Mouse (Mus musculus): ENCODE results near the gene Oxct1.

Oxct1 gene

DNA sequence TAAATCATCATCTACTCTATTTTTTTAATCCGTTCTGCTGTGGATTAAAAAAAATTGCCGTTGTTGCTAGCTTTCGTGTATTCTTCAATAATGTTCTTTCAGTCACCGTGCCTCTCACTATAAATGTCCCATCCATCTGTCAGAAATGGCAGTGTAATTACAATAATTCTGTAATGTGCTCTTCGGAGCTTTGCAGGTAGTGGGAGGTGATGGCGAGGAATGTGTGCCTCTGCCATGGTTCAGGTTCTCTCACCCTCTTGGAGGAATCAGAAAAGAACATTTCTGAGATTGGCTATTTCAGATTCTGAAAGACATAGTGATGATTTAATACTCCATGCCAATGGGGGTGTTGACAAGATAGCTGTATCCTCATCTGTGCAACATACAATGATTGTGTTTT is 93.8 kb downstream of the Oxct1 start:
- no peak for DNase-seq (ENCODE audit: low read depth)

DNA sequence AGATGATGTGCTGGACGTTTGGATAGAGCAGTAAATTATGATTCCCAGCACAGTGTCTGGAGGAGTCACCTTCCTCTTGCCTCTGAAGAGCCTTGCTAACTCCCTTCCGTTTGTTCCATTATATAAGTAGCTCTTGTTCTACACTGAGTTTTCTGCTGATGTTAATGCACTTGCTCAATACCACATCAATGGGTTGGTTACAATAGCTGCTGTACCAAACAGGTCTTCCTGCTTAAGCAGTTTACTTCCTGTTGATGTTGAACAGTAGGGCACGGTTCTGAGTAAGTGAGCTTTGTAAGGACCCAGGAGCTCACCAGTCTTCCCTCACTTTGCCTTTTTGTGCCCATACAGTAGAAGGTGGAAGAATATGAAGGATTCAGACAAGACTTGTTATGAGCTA is 98.5 kb downstream of the Oxct1 start:
- peak; percentile 70 for DNase-seq (ENCODE audit: low read depth)

DNA sequence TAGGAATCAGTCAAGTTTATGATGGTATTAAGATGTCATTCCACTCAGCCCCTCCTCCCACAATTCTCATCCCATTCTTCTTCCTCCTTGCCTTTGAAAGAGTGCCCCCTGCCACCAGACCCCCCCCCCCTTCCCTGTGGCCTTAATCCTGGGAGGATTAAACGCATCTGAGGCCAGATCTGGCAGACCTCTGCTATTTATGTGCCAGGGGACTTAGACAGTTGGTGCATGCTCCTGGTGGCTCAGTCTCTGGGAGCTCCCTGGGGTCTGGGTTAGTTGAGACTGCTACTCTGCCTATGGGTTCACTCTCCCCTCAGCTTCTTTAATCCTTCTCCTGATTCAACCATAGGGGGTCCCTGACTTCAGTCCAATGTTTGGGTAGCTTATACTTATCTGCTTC is 112.3 kb downstream of the Oxct1 start:
- DNase-seq (ENCODE audit: low read depth) = no peak

DNA sequence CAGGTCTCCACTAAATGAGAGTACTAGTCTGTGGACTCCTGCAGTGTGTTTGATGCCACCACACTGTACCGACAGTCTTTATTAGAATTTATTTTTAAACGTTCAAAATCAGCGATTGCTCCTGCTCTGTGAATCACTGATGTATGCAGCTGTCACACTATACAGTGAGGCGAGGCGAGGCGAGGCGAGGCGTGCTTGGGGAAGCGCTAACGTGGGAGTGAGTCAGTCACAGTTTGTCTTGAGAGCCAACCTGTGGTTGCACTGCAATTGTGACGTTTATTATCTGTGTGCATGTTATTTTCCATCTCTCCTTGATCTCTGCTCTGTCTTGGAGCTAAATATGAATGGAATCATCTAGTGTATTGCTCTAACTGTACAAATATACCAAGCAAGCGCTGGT is 113.3 kb downstream of the Oxct1 start:
- DNase-seq (ENCODE audit: low read depth) = no peak

DNA sequence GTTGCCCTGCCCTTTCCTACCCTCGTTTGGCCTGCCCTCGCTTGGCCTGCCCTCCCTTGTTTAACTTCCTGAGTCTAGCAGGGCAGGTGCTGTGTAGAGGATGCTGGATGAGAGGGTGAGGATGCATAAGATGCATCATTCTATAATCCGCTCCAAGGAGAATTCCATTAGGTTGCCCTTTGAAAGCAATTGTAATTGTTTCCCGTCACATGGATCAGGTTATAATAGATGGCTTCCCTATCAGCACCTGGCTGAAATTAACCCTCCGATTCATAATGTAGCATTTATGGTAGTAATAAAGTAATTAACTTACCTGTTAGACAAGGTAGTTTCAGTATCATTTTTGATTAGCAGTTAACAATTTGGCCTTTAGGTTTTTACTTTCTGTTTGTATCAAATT is 119.2 kb downstream of the Oxct1 start:
- no peak for DNase-seq (ENCODE audit: low read depth)

DNA sequence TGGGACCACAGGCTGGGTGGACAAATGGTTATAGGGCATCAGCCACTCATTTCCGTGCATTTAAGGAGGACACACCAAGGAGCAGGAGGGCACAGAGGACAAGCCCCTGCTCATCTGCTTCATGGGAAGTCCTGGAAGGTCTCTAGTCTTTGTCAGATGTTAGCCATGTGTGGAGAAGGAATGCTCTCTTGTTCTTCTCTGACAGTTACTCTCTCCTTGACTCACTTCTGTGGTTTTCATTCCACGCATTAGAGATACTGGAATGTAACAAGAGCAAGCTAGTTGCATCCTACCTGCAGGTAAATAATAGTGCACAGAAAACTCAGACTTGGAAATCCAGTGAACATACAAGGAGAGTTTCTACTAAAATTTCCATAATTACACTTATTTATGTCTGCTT is 121.5 kb downstream of the Oxct1 start:
- DNase-seq (ENCODE audit: low read depth) = no peak

DNA sequence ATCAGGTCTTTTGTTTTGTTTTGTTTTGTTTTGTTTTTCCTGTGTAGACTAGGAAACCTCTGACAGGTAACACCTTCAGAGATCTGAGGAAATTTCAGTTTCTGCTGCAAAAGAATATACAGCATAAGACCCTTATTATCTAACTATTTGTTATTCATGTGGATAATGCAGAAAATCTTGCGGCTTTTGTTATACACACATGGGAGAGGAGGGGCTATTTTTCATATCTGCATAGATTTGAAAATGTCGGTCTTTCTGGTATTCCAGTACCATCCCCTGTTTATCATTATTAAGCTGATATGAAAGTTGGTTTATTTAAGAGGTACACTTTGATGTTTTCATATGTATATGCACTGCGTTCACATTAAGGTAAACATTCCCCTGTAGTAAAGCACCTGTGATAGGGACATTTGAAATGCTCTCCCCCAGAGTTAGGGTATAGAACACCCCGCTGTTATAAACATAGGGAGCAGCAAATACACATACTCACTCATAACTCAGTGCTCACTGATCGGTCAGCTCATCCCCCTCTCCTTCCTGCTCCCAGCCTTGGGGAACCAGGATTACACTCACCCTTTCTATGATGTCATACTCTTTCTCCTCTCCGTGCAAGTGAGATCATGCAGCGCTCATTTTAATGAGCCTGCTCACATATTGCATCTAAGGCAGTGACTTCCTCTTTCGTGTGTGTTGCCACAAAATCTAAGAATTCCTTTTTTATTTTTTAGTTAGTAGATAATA is 122.6 kb downstream of the Oxct1 start:
- no peak for DNase-seq (ENCODE audit: low read depth)

DNA sequence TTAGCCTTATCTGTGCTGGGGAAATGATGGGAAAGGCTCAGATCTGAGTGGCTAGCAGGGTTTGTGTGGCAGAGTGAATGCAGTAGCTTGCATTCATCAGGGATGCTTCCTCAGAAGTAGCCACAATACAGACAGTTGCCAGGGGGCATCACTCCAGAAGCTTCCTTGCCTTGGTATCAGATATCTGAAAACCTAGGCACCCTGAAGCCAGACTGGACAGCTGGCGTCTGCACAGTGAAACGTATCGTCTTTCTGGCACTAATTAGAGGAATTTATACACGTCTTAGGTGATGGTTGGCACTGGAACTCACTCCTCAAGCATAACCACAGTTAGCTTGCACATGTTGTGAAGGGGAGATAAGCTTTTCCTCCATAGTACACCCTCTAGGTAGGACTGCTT is 128.5 kb downstream of the Oxct1 start:
- DNase-seq (ENCODE audit: low read depth) = no peak

DNA sequence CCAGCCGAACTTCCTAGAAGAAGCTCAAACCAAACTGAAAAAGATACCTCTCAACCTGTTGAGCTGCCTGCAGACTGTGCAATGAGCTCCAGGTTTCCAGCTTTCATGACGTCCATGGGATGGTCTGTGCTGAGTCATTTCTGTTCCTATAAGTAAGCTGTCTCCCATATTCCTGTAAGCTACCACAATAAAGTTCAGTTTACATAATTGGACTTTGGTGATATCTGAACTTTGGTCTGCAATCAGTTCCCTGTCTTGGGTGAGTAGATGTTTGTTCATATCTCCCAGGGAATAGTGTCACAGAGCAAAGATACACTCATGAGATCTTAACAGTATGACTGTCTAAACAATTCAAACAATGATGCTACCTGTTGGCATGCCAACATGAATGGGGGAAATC is 141.8 kb downstream of the Oxct1 start:
- no peak for DNase-seq (ENCODE audit: low read depth)

DNA sequence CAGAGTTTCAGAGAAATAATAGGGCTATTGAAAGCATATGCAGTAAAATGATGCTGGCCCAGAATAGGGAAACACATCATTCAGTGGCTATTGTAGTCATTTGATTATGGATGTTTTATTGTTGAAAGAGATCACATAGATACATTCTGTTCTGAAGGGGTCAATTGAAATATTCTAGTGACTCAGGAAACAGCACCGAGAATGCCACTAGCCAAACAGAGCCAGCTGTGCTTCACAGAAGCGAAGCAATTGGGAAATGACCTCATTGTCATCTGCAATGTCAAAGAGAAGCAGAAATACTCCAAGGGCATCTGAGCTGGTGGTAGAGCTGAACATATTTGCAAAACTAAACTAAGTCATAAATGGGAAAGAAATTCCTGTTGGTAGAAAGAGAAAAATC is 145.4 kb downstream of the Oxct1 start:
- DNase-seq (ENCODE audit: low read depth) = no peak

DNA sequence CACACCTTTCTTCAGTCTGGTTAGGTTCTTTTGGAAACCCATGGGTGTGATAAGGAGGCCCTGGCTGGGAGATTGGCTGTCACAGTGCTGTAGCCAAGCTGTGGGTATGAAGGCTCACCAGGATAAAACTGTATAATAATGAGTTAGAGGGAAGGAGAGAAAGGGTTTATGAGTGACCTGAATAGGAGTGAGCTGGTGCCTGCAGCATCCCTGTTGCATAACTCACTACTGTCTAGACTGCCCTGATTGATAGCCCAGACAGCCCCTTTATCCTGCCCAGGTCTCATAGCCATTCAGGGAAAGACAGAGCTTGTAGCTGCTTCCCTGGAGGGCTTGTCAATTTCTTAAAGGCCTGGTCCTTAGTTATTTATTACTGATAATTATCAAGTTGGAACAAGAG is 171.7 kb downstream of the Oxct1 start:
- DNase-seq (ENCODE audit: low read depth) = no peak

All from naive thymus-derived CD4-positive, alpha-beta T cell, adult 2 months (primary cell).